Mouse (Mus musculus): Measurements from ENCODE around the gene Wdr5. TPM values are rescaled to one million over a fixed set of nuclear protein-coding genes. Genes with fewer than 3 reads are reported as not detected.

The Wdr5 gene
- total and polyA plus RNA-seq, 3 experiments, result 30.5 to 52.5 (median 30.5) TPM

- no peak for DNase-seq
Observed at GRCm38 (mm10) chr2:27548664-27549369, 33.9 kb downstream of the Wdr5 start.

- peak; percentile 70 for DNase-seq
Observed at GRCm38 (mm10) chr2:27552620-27553287, 37.8 kb downstream of the Wdr5 start.

GRCm38 (mm10) chr2:27554308-27554707, 39.4 kb downstream of the Wdr5 start:
- peak; percentile 35 for DNase-seq

GRCm38 (mm10) chr2:27556921-27557320, 42.0 kb downstream of the Wdr5 start:
- peak; percentile 63 for DNase-seq

- DNase-seq, result peak; percentile 30
Observed at GRCm38 (mm10) chr2:27560708-27561123, 45.8 kb downstream of the Wdr5 start.

GRCm38 (mm10) chr2:27561159-27561558, 46.2 kb downstream of the Wdr5 start:
- no peak for DNase-seq

- DNase-seq, result no peak
Observed at GRCm38 (mm10) chr2:27561829-27562228, 46.9 kb downstream of the Wdr5 start.

- DNase-seq, result no peak
Observed at GRCm38 (mm10) chr2:27563641-27564148, 48.7 kb downstream of the Wdr5 start.

- no peak for DNase-seq
Observed at GRCm38 (mm10) chr2:27564694-27565093, 49.7 kb downstream of the Wdr5 start.

GRCm38 (mm10) chr2:27565316-27566103, 50.6 kb downstream of the Wdr5 start:
- no peak for DNase-seq

GRCm38 (mm10) chr2:27570856-27571255, 55.9 kb downstream of the Wdr5 start:
- DNase-seq, result no peak

- peak; percentile 31 for DNase-seq
Observed at GRCm38 (mm10) chr2:27572261-27572793, 57.4 kb downstream of the Wdr5 start.

GRCm38 (mm10) chr2:27572928-27573627, 58.1 kb downstream of the Wdr5 start:
- peak; percentile 67 for DNase-seq

GRCm38 (mm10) chr2:27573628-27573966, 58.6 kb downstream of the Wdr5 start:
- DNase-seq, result no peak

GRCm38 (mm10) chr2:27576416-27576815, 61.5 kb downstream of the Wdr5 start:
- DNase-seq, result peak; percentile 45

- no peak for DNase-seq
Observed at GRCm38 (mm10) chr2:27578552-27578951, 63.6 kb downstream of the Wdr5 start.

- DNase-seq, result peak; percentile 40
Observed at GRCm38 (mm10) chr2:27582112-27582511, 67.2 kb downstream of the Wdr5 start.

GRCm38 (mm10) chr2:27583019-27583418, 68.1 kb downstream of the Wdr5 start:
- no peak for DNase-seq

GRCm38 (mm10) chr2:27584546-27584945, 69.6 kb downstream of the Wdr5 start:
- no peak for DNase-seq
